Mouse (Mus musculus): ENCODE measurements at regions not wholly inside any gene's neighbourhood (a gene's known extent, or its start where the extent isn't known, plus 50 kb on each side); places are given as distances from the start of the nearest gene placed in this dataset.

GRCm38 (mm10) chr3:21020946-21021345 lies 654.0 kb upstream of the Agtr1b start:
- Histone ChIP-seq H3K36me3 (no peaks in the 10 kb centered on the region), H3K27me3 (no peaks in the 10 kb centered on the region), H3K9me3 (replicated peaks) (no peaks in the 10 kb centered on the region), H3K4me1 (no peaks in the 10 kb centered on the region), H3K4me3 (no peak overlapping the region), H3K4me2 (replicated peaks) (no peak overlapping the region), H3K27ac (no peak overlapping the region), H3K9ac (no peak overlapping the region)
- no peak for ATAC-seq (ENCODE audit: low FRiP score)
- WGBS = 94% methylated on average over 1 of the region's 1 CpGs

GRCm38 (mm10) chr3:21020297-21020696 lies 653.3 kb upstream of the Agtr1b start:
- Histone ChIP-seq H3K9ac (no peak overlapping the region), H3K27ac (no peak overlapping the region), H3K9me3 (replicated peaks) (no peaks in the 10 kb centered on the region), H3K36me3 (no peaks in the 10 kb centered on the region), H3K4me2 (replicated peaks) (no peak overlapping the region), H3K27me3 (no peaks in the 10 kb centered on the region), H3K4me1 (no peaks in the 10 kb centered on the region), H3K4me3 (no peak overlapping the region)
- no peak for ATAC-seq (ENCODE audit: low FRiP score)

GRCm38 (mm10) chr3:21009650-21010049 lies 642.7 kb upstream of the Agtr1b start:
- Histone ChIP-seq H3K36me3 (no peaks in the 10 kb centered on the region), H3K9ac (no peak overlapping the region), H3K4me2 (replicated peaks) (no peak overlapping the region), H3K4me1 (no peaks in the 10 kb centered on the region), H3K4me3 (no peak overlapping the region), H3K27me3 (no peaks in the 10 kb centered on the region), H3K9me3 (replicated peaks) (no peaks in the 10 kb centered on the region), H3K27ac (no peak overlapping the region)
- no peak for ATAC-seq (ENCODE audit: low FRiP score)
- 74% methylated on average over 1 of the region's 1 CpGs for WGBS

- no peak overlapping the region for H3K4me2 ChIP-seq (replicated peaks)
- no peaks in the 10 kb centered on the region for H3K36me3 ChIP-seq
- no peak for ATAC-seq (ENCODE audit: low FRiP score)
- no peaks in the 10 kb centered on the region for H3K9me3 ChIP-seq (replicated peaks)
- no peaks in the 10 kb centered on the region for H3K27me3 ChIP-seq
- H3K4me3 ChIP-seq = no peak overlapping the region
- H3K4me1 ChIP-seq = no peaks in the 10 kb centered on the region
- no peak overlapping the region for H3K9ac ChIP-seq
- H3K27ac ChIP-seq = no peak overlapping the region
Measured at GRCm38 (mm10) chr3:20998295-20998694, 631.3 kb upstream of the Agtr1b start.

GRCm38 (mm10) chr3:20989486-20989970 lies 622.6 kb upstream of the Agtr1b start:
- no peak overlapping the region for H3K4me2 ChIP-seq (replicated peaks)
- H3K27ac ChIP-seq = no peak overlapping the region
- 71% methylated on average over 2 of the region's 2 CpGs for WGBS
- H3K4me1 ChIP-seq = peaks cover 13% of the 10 kb centered on the region
- H3K36me3 ChIP-seq = no peaks in the 10 kb centered on the region
- H3K9me3 ChIP-seq (replicated peaks) = no peaks in the 10 kb centered on the region
- no peak overlapping the region for H3K9ac ChIP-seq
- ATAC-seq (ENCODE audit: low FRiP score) = no peak
- H3K27me3 ChIP-seq = no peaks in the 10 kb centered on the region
- no peak overlapping the region for H3K4me3 ChIP-seq

GRCm38 (mm10) chr3:20986942-20987341 lies 620.0 kb upstream of the Agtr1b start:
- H3K9ac ChIP-seq = no peak overlapping the region
- H3K36me3 ChIP-seq = no peaks in the 10 kb centered on the region
- H3K4me3 ChIP-seq = no peak overlapping the region
- H3K4me1 ChIP-seq = peaks cover 13% of the 10 kb centered on the region
- peak; percentile 73 for ATAC-seq (ENCODE audit: low FRiP score)
- no peaks in the 10 kb centered on the region for H3K27me3 ChIP-seq
- H3K27ac ChIP-seq = peak overlapping the region; percentile 44; the same call in 1 of the 2 replicates
- H3K9me3 ChIP-seq (replicated peaks) = no peaks in the 10 kb centered on the region
- H3K4me2 ChIP-seq (replicated peaks) = no peak overlapping the region
- 0% methylated on average over 1 of the region's 1 CpGs for WGBS

DNA sequence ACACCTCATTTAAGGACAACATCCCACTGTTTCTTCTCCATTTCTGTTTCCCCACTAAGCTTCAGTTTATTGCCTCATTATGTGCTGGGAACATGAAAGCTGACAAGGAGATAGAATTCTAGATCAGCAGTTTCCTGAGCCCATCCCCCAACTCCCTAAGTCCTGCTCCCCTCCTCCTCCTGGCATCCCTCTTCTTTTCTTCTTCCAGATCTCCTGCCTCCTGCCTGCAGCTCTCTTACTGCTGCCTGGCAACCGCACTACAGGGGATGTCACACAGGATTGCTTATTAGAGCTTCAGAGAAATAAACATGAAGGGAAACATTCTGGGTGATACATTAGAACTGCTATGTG lies 619.4 kb upstream of the Agtr1b start:
- no peak overlapping the region for H3K9ac ChIP-seq
- ATAC-seq (ENCODE audit: low FRiP score) = peak; percentile 89
- peaks cover 13% of the 10 kb centered on the region for H3K4me1 ChIP-seq
- H3K27me3 ChIP-seq = no peaks in the 10 kb centered on the region
- H3K9me3 ChIP-seq (replicated peaks) = no peaks in the 10 kb centered on the region
- WGBS = 0% methylated on average over 1 of the region's 1 CpGs
- peak overlapping the region; percentile 44; the same call in 1 of the 2 replicates for H3K27ac ChIP-seq
- H3K36me3 ChIP-seq = no peaks in the 10 kb centered on the region
- H3K4me2 ChIP-seq (replicated peaks) = no peak overlapping the region
- no peak overlapping the region for H3K4me3 ChIP-seq

GRCm38 (mm10) chr3:20985682-20986376 lies 618.9 kb upstream of the Agtr1b start:
- H3K27ac ChIP-seq = no peak overlapping the region; the same call in 1 of the 2 replicates
- H3K4me3 ChIP-seq = no peak overlapping the region
- H3K36me3 ChIP-seq = no peaks in the 10 kb centered on the region
- WGBS = 50% methylated on average over 4 of the region's 4 CpGs
- H3K27me3 ChIP-seq = no peaks in the 10 kb centered on the region
- no peak for ATAC-seq (ENCODE audit: low FRiP score)
- H3K9ac ChIP-seq = no peak overlapping the region
- no peaks in the 10 kb centered on the region for H3K9me3 ChIP-seq (replicated peaks)
- no peak overlapping the region for H3K4me2 ChIP-seq (replicated peaks)
- H3K4me1 ChIP-seq = peaks cover 13% of the 10 kb centered on the region

DNA sequence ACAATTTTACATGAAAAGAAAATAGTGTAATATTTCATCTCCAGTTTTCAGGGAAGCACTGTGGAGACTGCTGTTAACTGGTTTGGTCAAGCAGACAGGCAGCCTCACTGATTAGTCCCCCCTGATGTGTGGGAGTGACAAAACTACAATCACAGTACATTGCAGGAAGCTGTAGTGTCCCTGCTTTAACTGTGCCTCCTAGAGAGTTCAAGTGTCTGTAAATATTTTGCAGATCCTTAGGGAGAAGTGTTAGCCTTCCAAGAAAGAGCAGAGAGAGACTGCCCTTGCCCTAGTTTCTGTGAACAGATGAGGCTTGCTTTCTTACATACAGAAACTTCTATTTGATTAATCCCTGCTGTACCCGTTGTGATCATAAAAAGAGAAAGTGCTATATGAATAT lies 617.2 kb upstream of the Agtr1b start:
- Histone ChIP-seq H3K9ac (no peak overlapping the region), H3K9me3 (replicated peaks) (no peaks in the 10 kb centered on the region), H3K27ac (no peak overlapping the region), H3K36me3 (no peaks in the 10 kb centered on the region), H3K4me3 (no peak overlapping the region), H3K4me1 (peaks cover 13% of the 10 kb centered on the region), H3K27me3 (no peaks in the 10 kb centered on the region), H3K4me2 (replicated peaks) (no peak overlapping the region)
- no peak for ATAC-seq (ENCODE audit: low FRiP score)
- WGBS = 46% methylated on average over 1 of the region's 1 CpGs

GRCm38 (mm10) chr3:20973077-20973476 lies 606.1 kb upstream of the Agtr1b start:
- no peak for ATAC-seq (ENCODE audit: low FRiP score)
- Histone ChIP-seq H3K9me3 (replicated peaks) (no peaks in the 10 kb centered on the region), H3K36me3 (no peaks in the 10 kb centered on the region), H3K4me3 (no peak overlapping the region), H3K9ac (no peak overlapping the region), H3K27me3 (no peaks in the 10 kb centered on the region), H3K4me1 (no peaks in the 10 kb centered on the region), H3K27ac (no peak overlapping the region), H3K4me2 (replicated peaks) (no peak overlapping the region)
- 82% methylated on average over 1 of the region's 1 CpGs for WGBS

Data from hindbrain, embryonic 12.5 days (tissue).